Mouse (Mus musculus) lung, postnatal 0 days (tissue): ENCODE results near the gene B3galt1.

ENCODE experiments used
- CTCF ChIP-seq: IDR thresholded peaks from 2 replicates; pipeline ENCODE4 v1.5.1; 2016; ENCODE audit warnings: antibody characterized with exemption, mild to moderate bottlenecking
- EP300 ChIP-seq: IDR thresholded peaks from 2 replicates; pipeline ENCODE4 v1.6.1; 2016; ENCODE audit warnings: antibody characterized with exemption, mild to moderate bottlenecking, control low read depth

- no peak for TF ChIP-seq CTCF
- no peak for TF ChIP-seq EP300
These were observed 417.9 kb downstream of the B3galt1 start for GRCm38 (mm10) chr2:67983563-67983962.
